Mouse (Mus musculus) kidney, adult 2 months (tissue): ENCODE measurements around the gene Sgtb.

ENCODE experiments used
- CTCF ChIP-seq: fragments of 200-500 bp; conservative IDR thresholded peaks from 2 replicates; pipeline ENCODE4 v1.5.1; 2011; ENCODE audit warnings: low read depth, mild to moderate bottlenecking, control low read depth, low read length, moderate library complexity, mixed read lengths; ENCODE audit not compliant: insufficient read depth, insufficient read length
- POLR2A ChIP-seq: fragments of 200-500 bp; IDR thresholded peaks from one replicate; pipeline ENCODE4 v1.6.1; 2011; ENCODE audit warnings: low read depth, low read length, control low read depth

DNA sequence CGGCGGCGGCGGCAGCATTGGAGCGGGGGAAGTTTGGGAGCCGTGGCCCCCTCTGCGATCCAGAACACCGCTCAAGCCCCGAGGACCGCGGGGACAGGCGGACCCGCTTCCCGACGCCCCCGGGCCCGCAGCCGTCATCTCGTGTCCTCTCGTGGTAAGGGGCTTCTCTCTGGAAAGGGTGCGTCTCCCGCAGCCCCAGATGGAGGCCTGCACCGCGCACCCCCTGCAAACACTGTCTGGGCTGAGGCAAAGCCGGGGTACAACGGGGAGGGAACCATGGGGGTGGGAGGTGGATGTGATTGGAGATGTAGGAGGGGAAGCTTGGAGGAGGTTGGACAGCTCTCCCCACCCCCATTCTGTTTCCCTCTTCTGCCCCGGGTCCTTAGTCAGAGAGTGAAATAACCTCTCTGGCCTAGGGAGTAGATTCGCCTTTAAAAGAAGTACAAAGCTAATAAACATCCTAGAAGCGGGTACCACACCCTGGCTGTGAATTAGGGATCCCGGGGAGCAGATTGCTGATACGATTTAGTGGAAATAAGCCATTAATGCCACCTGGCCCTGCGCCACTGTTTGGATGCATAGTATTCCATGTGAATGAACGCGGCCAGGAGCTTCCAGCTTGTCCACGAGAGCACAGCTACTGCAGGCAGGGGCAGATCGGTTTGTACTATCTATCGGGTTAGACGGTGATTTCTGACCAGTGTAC is 428 bp downstream of the Sgtb start:
- no peak for TF ChIP-seq CTCF
- TF ChIP-seq POLR2A: no peak
